Mouse (Mus musculus): Measurements from ENCODE around the gene Cnga2. TPM values are rescaled to one million over a fixed set of nuclear protein-coding genes. Genes with fewer than 3 reads are reported as not detected.

The Cnga2 gene
- polyA plus RNA-seq, 1 experiment from 2014 or later, result 0.11 TPM

Other genes with a start within 250 kb of the Cnga2 start
- 50.1 and 52.0 TPM in 2 replicates for gene Vma21, start 175.9 kb upstream of the Cnga2 start, polyA plus RNA-seq (2016; fragmentation: Nextera tagmentation; extraction: Ambion mirVana)
- gene Gm1141, start 70.8 kb upstream of the Cnga2 start, polyA plus RNA-seq (2016; fragmentation: Nextera tagmentation; extraction: Ambion mirVana), result 0.17 and 0.29 TPM in 2 replicates
- gene Prrg3, start 29.2 kb upstream of the Cnga2 start, polyA plus RNA-seq (2016; fragmentation: Nextera tagmentation; extraction: Ambion mirVana), result 10.9 and 11.8 TPM in 2 replicates
- gene Fate1, start 18.9 kb upstream of the Cnga2 start, polyA plus RNA-seq (2016; fragmentation: Nextera tagmentation; extraction: Ambion mirVana), result not detected in 2 replicates
- gene Magea4, start 230.2 kb downstream of the Cnga2 start, polyA plus RNA-seq (2016; fragmentation: Nextera tagmentation; extraction: Ambion mirVana), result not detected in 2 replicates